Mouse (Mus musculus) CH12.LX (cell line): ENCODE results near the gene Tmem178b.

ENCODE experiments used
- CTCF ChIP-seq, 2 experiments: IDR thresholded peaks in 1 of 2; conservative IDR thresholded peaks in 1 of 2; 2 replicates each; pipeline ENCODE4 v1.5.1; 2011 to 2012; ENCODE audit warnings: low read depth in 2 of 2, low read length in 2 of 2, improper control_type of control experiment in 1 of 2, inconsistent platforms in 1 of 2, mild to moderate bottlenecking in 1 of 2, moderate library complexity in 1 of 2
- NRF1 ChIP-seq: IDR thresholded peaks from 2 replicates; pipeline ENCODE4 v1.6.1; 2014; ENCODE audit warnings: low read depth, mild to moderate bottlenecking, inconsistent platforms, low read length, improper control_type of control experiment, moderate library complexity

- no peak for TF ChIP-seq CTCF (conservative IDR thresholded peaks at IDR 0.05 in 1 of 2, IDR thresholded peaks at IDR 0.05 in 1 of 2; ENCODE audit: low read depth in 2 of 2, low read length in 2 of 2)
- no peak for TF ChIP-seq NRF1
Observed at GRCm38 (mm10) chr6:40024336-40024934, 151.4 kb downstream of the Tmem178b start.
